Mouse (Mus musculus) intestine, embryonic 14.5 days (tissue): ENCODE results near the gene 4930426L09Rik. TPM values are rescaled to one million over a fixed set of nuclear protein-coding genes. Genes with fewer than 3 reads are reported as not detected.

Experiments used
- ATAC-seq: fragments of 200-750 bp; cut with Nextera tagmentation; replicated peaks from 2 replicates; pipeline ENCODE4 v1.8.0; 2017; ENCODE audit warnings: low read depth, moderate number of reproducible peaks, moderate TSS enrichment, moderate library complexity; ENCODE audit not compliant: low FRiP score, low TSS enrichment
- DNase-seq: peaks from one replicate; pipeline ENCODE4 v3.0.0-alpha.2; 2018; ENCODE audit warnings: low spot score
- H3K27ac ChIP-seq: fragments of 300-500 bp; sonication (generic); 2 replicates; pipeline ENCODE4 v1.5.1; 2014; ENCODE audit warnings: low read depth, mild to moderate bottlenecking, control low read depth
- H3K27me3 ChIP-seq: fragments of 300-500 bp; sonication (generic); replicated peaks from 2 replicates; pipeline ENCODE4 v1.6.1; 2014; ENCODE audit warnings: low read length, control low read depth; ENCODE audit not compliant: control insufficient read depth, insufficient read depth
- H3K36me3 ChIP-seq: fragments of 300-500 bp; sonication (generic); 2 replicates; pipeline ENCODE4 v1.6.1; 2014; ENCODE audit warnings: low read length, control low read depth; ENCODE audit not compliant: control insufficient read depth, insufficient read depth
- H3K4me1 ChIP-seq: fragments of 300-500 bp; sonication (generic); replicated peaks from 2 replicates; pipeline ENCODE4 v1.6.1; 2014; ENCODE audit warnings: low read length, control low read depth, mixed read lengths; ENCODE audit not compliant: control insufficient read depth, insufficient read depth
- H3K4me2 ChIP-seq: fragments of 300-500 bp; sonication (generic); 2 replicates; pipeline ENCODE4 v1.6.1; 2014; ENCODE audit warnings: low read length
- H3K4me3 ChIP-seq: fragments of 300-500 bp; sonication (generic); 2 replicates; pipeline ENCODE4 v1.5.1; 2014; ENCODE audit warnings: low read depth, low read length, control low read depth, mixed read lengths
- H3K9ac ChIP-seq: fragments of 300-500 bp; sonication (generic); 2 replicates; pipeline ENCODE4 v1.6.1; 2014; ENCODE audit warnings: mild to moderate bottlenecking, low read length
- H3K9me3 ChIP-seq: fragments of 300-500 bp; sonication (generic); 2 replicates; pipeline ENCODE4 v1.6.1; 2016; ENCODE audit warnings: low read length, control low read depth; ENCODE audit not compliant: control insufficient read depth
- WGBS: fragments of 180-500 bp; shearing (Covaris S2); extraction: QIAGEN DNeasy Blood & Tissue Kit; methylation state at CpG from one replicate; pipeline ENCODE4 v1.1.7; 2014; 5-methylcytosine and 5-hydroxymethylcytosine counted together
- polyA plus RNA-seq: library from polyadenylated mRNA; unstranded; fragments of >200 nt; fragmentation: Nextera tagmentation; extraction: Ambion mirVana; gene quantifications from 2 replicates; pipeline ENCODE4 v1.2.1, GENCODE M21; 2014

Gene 4930426L09Rik
- polyA plus RNA-seq: 0.37 and 0.40 TPM in 2 replicates

DNA sequence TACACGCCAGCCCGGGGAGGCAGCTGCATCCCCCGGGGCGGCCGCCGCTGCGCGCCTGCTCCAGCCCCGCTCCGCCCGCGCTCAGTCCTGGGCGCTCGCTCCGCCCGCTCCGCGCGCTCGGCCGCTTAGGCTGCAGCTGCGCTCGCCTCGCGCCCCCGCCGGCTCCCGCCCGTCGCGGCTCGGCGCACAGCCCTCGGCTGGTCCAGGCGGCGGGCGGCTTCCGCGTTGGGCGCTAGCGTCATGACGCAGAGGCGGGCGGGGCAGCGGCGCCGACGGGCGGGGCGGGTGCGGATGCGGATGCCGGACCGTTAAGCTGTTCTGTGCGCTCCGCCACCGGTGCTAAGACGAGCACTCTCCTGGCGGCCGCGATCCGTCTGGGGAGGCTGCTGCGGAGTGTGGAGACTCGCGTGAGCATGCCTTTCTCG, at the start of gene 4930426L09Rik, which contains the start of gene Pip4k2a:
Gene 4930426L09Rik (plus strand): TSS at position 290 of the 425 bp plus-strand sequence.
Gene Pip4k2a (minus strand): TSS at position 73 of the 425 bp plus-strand sequence.
- Histone ChIP-seq H3K36me3 (no peaks in the 10 kb centered on the region), H3K4me3 (peak within 1 kb of the TSS; percentile 84), H3K4me2 (peak within 1 kb of the TSS; percentile 85), H3K27ac (peak within 1 kb of the TSS; percentile 88), H3K27me3 (no peaks in the 10 kb centered on the region), H3K9ac (peak within 1 kb of the TSS; percentile 69), H3K9me3 (no peaks in the 10 kb centered on the region), H3K4me1 (no peaks in the 10 kb centered on the region; the same call in 1 of the 2 replicates)
- DNase-seq (peak; percentile 92), ATAC-seq (peak; percentile 96)
- WGBS: under 1% methylated on average over 64 of the region's 66 CpGs

DNA sequence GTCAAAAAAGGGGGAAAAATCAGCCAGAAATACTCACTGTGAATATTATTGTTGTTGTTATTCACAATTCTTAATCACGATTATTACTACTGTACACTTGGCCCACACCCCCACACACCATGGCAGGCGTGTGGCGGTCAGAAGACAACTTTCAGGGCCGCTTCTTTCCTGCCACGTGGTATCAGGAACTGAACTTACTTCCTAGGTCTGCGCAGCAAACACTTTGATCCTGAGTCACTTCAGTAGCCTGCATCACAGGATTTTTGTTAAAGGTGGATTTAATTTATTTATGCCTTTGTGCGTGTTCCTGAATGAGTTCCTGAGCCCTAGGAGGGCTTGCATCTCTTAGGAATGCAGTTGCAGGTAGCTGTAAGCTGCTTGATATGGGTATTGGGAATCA, 49.4 kb upstream of the 4930426L09Rik start:
- Histone ChIP-seq H3K9me3 (no peaks in the 10 kb centered on the region), H3K36me3 (no peaks in the 10 kb centered on the region), H3K27me3 (no peaks in the 10 kb centered on the region), H3K4me2 (no peak overlapping the region), H3K27ac (no peak overlapping the region), H3K4me1 (peaks cover 16% of the 10 kb centered on the region; the same call in 1 of the 2 replicates), H3K9ac (no peak overlapping the region), H3K4me3 (no peak overlapping the region)
- DNase-seq: no peak
- ATAC-seq: no peak
- WGBS: 88% methylated on average over 7 of the region's 7 CpGs

DNA sequence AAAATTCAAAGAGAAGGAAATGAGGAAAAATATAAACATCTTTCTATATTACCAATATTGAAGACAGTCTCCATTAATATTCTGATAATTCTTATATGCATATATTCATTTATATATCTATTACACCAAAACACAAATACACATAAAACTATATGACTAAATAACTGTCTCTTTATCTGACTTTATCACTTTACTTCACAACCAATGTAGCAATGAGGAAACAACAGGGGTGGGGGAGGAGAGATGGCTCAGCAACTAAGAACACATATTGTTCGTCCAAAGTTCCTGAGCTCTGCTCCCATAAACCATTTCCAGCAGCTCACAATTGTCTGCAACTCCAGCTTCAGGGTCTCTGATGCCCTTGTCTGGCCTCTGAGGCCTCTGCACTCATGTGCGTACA, 47.4 kb upstream of the 4930426L09Rik start:
- no peak for DNase-seq
- Histone ChIP-seq H3K27ac (no peak overlapping the region), H3K9ac (no peak overlapping the region), H3K4me1 (peaks cover 15% of the 10 kb centered on the region; the same call in 1 of the 2 replicates), H3K36me3 (no peaks in the 10 kb centered on the region), H3K9me3 (no peaks in the 10 kb centered on the region), H3K4me3 (no peak overlapping the region), H3K4me2 (no peak overlapping the region), H3K27me3 (no peaks in the 10 kb centered on the region)
- ATAC-seq: no peak
- WGBS: 71% methylated on average over 2 of the region's 2 CpGs

DNA sequence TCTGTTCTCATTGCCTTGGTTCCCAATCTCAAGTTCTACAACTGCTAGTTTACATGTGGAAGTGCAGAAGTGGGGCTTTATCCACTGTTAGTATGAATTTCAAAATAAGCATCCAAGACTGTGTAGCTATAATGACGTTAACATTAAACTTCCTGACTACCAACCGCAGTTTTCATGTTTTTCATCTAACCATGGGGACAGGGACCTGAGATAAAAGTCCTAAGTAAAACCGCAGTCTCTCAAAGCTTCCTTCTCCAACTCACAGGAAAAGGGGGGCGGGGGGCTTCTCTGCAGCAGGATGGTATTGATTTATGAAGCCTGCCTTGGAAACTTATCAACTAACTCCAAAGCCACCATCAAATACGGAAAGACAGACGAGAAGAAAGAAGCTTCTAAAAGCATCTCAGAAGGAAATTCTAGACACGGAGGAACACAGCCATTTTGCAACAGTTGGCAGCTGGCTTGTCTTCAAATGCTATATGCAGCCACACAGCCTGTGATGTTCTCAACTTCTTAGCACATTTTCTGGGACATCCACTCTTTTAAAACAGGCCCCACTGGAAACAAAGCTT, 46.0 kb upstream of the 4930426L09Rik start:
- Histone ChIP-seq H3K4me1 (peaks cover 15% of the 10 kb centered on the region; the same call in 1 of the 2 replicates), H3K9ac (no peak overlapping the region), H3K36me3 (no peaks in the 10 kb centered on the region), H3K9me3 (no peaks in the 10 kb centered on the region), H3K27ac (no peak overlapping the region), H3K27me3 (no peaks in the 10 kb centered on the region), H3K4me2 (no peak overlapping the region), H3K4me3 (no peak overlapping the region)
- ATAC-seq (no peak), DNase-seq (peak; percentile 42)
- WGBS: 18% methylated on average over 7 of the region's 7 CpGs

DNA sequence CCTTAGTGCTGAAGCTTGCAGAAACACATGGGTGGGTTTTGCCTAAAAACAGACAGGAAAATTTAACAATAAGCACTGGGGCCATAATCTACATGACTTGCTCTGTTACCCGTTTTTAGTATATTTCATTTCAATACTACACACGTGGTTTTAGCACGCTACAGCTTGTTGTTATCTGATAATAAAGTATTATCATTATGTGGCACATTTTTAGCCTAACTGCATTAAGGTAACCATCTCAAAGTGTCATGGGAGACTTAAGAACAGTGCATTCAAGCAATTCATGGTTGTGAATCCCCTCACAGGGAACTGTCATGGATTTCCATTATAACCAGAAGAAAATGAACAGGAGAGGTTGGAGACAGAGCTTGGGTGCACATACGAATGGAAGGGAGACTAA, 43.7 kb upstream of the 4930426L09Rik start:
- WGBS: 83% methylated on average over 4 of the region's 4 CpGs
- no peaks in the 10 kb centered on the region for H3K36me3 ChIP-seq
- no peak overlapping the region for H3K4me3 ChIP-seq
- H3K27ac ChIP-seq: no peak overlapping the region
- ATAC-seq (no peak), DNase-seq (no peak)
- H3K9ac ChIP-seq: no peak overlapping the region
- H3K27me3 ChIP-seq: no peaks in the 10 kb centered on the region
- H3K9me3 ChIP-seq: no peaks in the 10 kb centered on the region
- H3K4me1 ChIP-seq: peaks cover 13% of the 10 kb centered on the region; the same call in 1 of the 2 replicates
- no peak overlapping the region for H3K4me2 ChIP-seq

DNA sequence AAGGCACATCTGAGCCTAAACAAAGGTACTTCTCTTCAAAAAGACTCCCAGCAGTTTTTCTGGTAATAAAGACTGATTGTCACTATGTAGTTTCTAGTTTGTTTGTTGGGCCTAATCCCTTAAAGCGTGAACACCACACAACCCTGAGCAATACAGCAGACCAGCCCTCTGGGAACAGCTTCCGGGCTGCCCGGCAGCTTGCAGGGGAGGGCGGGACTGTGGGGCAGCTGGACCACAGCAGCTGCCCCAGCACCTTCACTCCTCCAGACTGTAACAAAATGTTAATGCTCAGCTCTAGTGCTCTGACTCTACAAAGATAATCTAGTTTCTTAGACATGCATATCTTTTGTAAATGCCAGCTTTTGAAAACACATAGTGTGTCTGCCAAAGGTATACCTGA, 43.1 kb upstream of the 4930426L09Rik start:
- H3K27ac ChIP-seq: no peak overlapping the region

GRCm38 (mm10) chr2:18955671-18956070, 42.5 kb upstream of the 4930426L09Rik start:
- H3K4me2 ChIP-seq: no peak overlapping the region
- no peak overlapping the region for H3K4me3 ChIP-seq
- ATAC-seq (no peak), DNase-seq (no peak)
- 90% methylated on average over 13 of the region's 13 CpGs for WGBS
- H3K9me3 ChIP-seq: no peaks in the 10 kb centered on the region
- peaks cover 13% of the 10 kb centered on the region; the same call in 1 of the 2 replicates for H3K4me1 ChIP-seq
- H3K36me3 ChIP-seq: no peaks in the 10 kb centered on the region
- no peak overlapping the region for H3K9ac ChIP-seq
- H3K27ac ChIP-seq: no peak overlapping the region
- no peaks in the 10 kb centered on the region for H3K27me3 ChIP-seq

More for the DNA sequence above, 43.1 kb upstream of the 4930426L09Rik start:
- no peak for DNase-seq
- Histone ChIP-seq H3K9me3 (no peaks in the 10 kb centered on the region), H3K9ac (no peak overlapping the region), H3K4me2 (no peak overlapping the region), H3K4me1 (peaks cover 13% of the 10 kb centered on the region; the same call in 1 of the 2 replicates), H3K27me3 (no peaks in the 10 kb centered on the region), H3K4me3 (no peak overlapping the region), H3K36me3 (no peaks in the 10 kb centered on the region)
- WGBS: 53% methylated on average over 4 of the region's 4 CpGs
- ATAC-seq: no peak

- Histone ChIP-seq H3K9me3 (no peaks in the 10 kb centered on the region), H3K27ac (no peak overlapping the region), H3K4me3 (no peak overlapping the region), H3K27me3 (no peaks in the 10 kb centered on the region), H3K9ac (no peak overlapping the region), H3K36me3 (no peaks in the 10 kb centered on the region), H3K4me2 (no peak overlapping the region), H3K4me1 (peaks cover 13% of the 10 kb centered on the region; the same call in 1 of the 2 replicates)
- ATAC-seq (no peak), DNase-seq (no peak)
- 96% methylated on average over 3 of the region's 3 CpGs for WGBS
These were observed 41.7 kb upstream of the 4930426L09Rik start for GRCm38 (mm10) chr2:18956424-18956823.

GRCm38 (mm10) chr2:18956945-18957344, 41.2 kb upstream of the 4930426L09Rik start:
- Histone ChIP-seq H3K36me3 (no peaks in the 10 kb centered on the region), H3K9ac (no peak overlapping the region), H3K9me3 (no peaks in the 10 kb centered on the region), H3K4me2 (no peak overlapping the region), H3K4me3 (no peak overlapping the region), H3K4me1 (peaks cover 13% of the 10 kb centered on the region; the same call in 1 of the 2 replicates), H3K27me3 (no peaks in the 10 kb centered on the region), H3K27ac (no peak overlapping the region)
- ATAC-seq (no peak), DNase-seq (no peak)
- 76% methylated on average over 7 of the region's 7 CpGs for WGBS
